ENCODE assay signal across 32 mouse cellular contexts in genomic region chr12:110966079-110966478, GRCm38 (mm10). TPM values are rescaled to one million over a fixed set of nuclear protein-coding genes. Genes with fewer than 3 reads are reported as not detected.
DNase-seq lines count a peak whose midpoint lies in the region; ATAC-seq lines count a peak whose summit lies in the region.
"Had no signal": no experiment of that assay in that cellular context is flagged by ENCODE, and none has a peak within 500 bp of the region (broad histone marks: within the 10 kb centered on the region; RNA-seq: fewer than 3 reads in every experiment).

No protein-coding gene starts in this region.

- intact Hi-C loops in heart, postnatal 10 days (cut with DNase I): no loop called here
- intact Hi-C loops in gastrocnemius, postnatal 14 days (cut with DNase I; ENCODE audit: low total_unique reads): no loop called here

- H3K4me1 ChIP-seq in heart, embryonic 11.5 days (ENCODE audit: control insufficient read depth, insufficient read depth, low read length): no peaks in the 10 kb centered on the region
- H3K4me1 ChIP-seq in liver, embryonic 11.5 days (replicated peaks; ENCODE audit: control insufficient read depth, insufficient read depth, low read length): peaks cover 19% of the 10 kb centered on the region
- H3K4me1 ChIP-seq in liver, embryonic 16.5 days (ENCODE audit: control insufficient read depth, low read depth, low read length): peaks cover 33% of the 10 kb centered on the region
- no peaks in the 10 kb centered on the region for H3K4me1 ChIP-seq in midbrain, embryonic 13.5 days (replicated peaks)
- H3K4me1 ChIP-seq: embryonic facial prominence, embryonic 13.5 days; forebrain, embryonic 15.5 days; hindbrain, embryonic 13.5 days; limb, embryonic 13.5 days; neural tube, embryonic 12.5 days had no signal

- 63% methylated on average over 4 of the region's 4 CpGs for WGBS in heart, embryonic 11.5 days (ENCODE audit: insufficient replicate concordance)
- WGBS in liver, embryonic 11.5 days: 61% methylated on average over 4 of the region's 4 CpGs
- 46% methylated on average over 4 of the region's 4 CpGs for WGBS in liver, embryonic 16.5 days (ENCODE audit: insufficient replicate concordance)
- WGBS in midbrain, embryonic 13.5 days: 92% methylated on average over 4 of the region's 4 CpGs

- no peak for DNase-seq in heart, postnatal 10 days
- peak; percentile 20 for DNase-seq in R1 (ENCODE audit: low read depth, low spot score)
- no peak for DNase-seq in liver, embryonic 11.5 days (ENCODE audit: low spot score)
- no peak for DNase-seq in kidney, adult 18-20 months
- DNase-seq in gastrocnemius, postnatal 14 days: no peak
- DNase-seq: adrenal gland, postnatal 25 days; cerebellum, adult 18-20 months; cerebellum, postnatal 10 days; heart, postnatal 4 days; kidney, postnatal 25 days; lung, adult 2 months; lung, postnatal 10 days; right cerebral cortex, adult 18-20 months; right cerebral cortex, postnatal 4 days; thymus, postnatal 4 days had no signal

- ATAC-seq in heart, embryonic 11.5 days (replicated peaks; ENCODE audit: insufficient number of reproducible peaks, low FRiP score, low TSS enrichment): peak; percentile 66; the same call in 1 of the 2 replicates
- peak; percentile 75 for ATAC-seq in liver, embryonic 11.5 days (replicated peaks; ENCODE audit: low FRiP score)
- ATAC-seq in liver, embryonic 16.5 days (ENCODE audit: low read depth): peak; percentile 85
- no peak for ATAC-seq in midbrain, embryonic 13.5 days
- ATAC-seq: forebrain, embryonic 15.5 days; intestine, embryonic 16.5 days; Patski had no signal

- peaks cover 5% of the 10 kb centered on the region; the same call in 1 of the 2 replicates for H3K36me3 ChIP-seq in heart, embryonic 11.5 days (ENCODE audit: control insufficient read depth, insufficient read depth, low read length)
- H3K36me3 ChIP-seq in liver, embryonic 11.5 days (ENCODE audit: control insufficient read depth, insufficient read depth, low read length): peaks cover 7% of the 10 kb centered on the region
- H3K36me3 ChIP-seq in liver, embryonic 16.5 days (ENCODE audit: control insufficient read depth, insufficient read depth): peaks cover 18% of the 10 kb centered on the region
- peaks cover 47% of the 10 kb centered on the region for H3K36me3 ChIP-seq in midbrain, embryonic 13.5 days

- no peak overlapping the region for H3K27ac ChIP-seq in heart, embryonic 11.5 days (ENCODE audit: low read depth, low read length)
- H3K27ac ChIP-seq in liver, embryonic 11.5 days (ENCODE audit: low read depth, low read length): no peak overlapping the region
- peak overlapping the region; percentile 73 for H3K27ac ChIP-seq in liver, embryonic 16.5 days (ENCODE audit: low read length)
- no peak overlapping the region for H3K27ac ChIP-seq in midbrain, embryonic 13.5 days
- H3K27ac ChIP-seq: embryonic facial prominence, embryonic 13.5 days; forebrain, embryonic 15.5 days; heart, embryonic 15.5 days; hindbrain, embryonic 13.5 days; layer of hippocampus, adult 2 months; left cerebral cortex, adult 2 months; limb, embryonic 13.5 days; macrophage; neural tube, embryonic 12.5 days had no signal

- H3K4me3 ChIP-seq in heart, embryonic 11.5 days (ENCODE audit: low read depth, low read length): no peak overlapping the region
- H3K4me3 ChIP-seq in liver, embryonic 11.5 days (ENCODE audit: low read depth, low read length): no peak overlapping the region
- H3K4me3 ChIP-seq in liver, embryonic 16.5 days (ENCODE audit: low read depth, low read length): no peak overlapping the region
- no peak overlapping the region for H3K4me3 ChIP-seq in midbrain, embryonic 13.5 days (replicated peaks)
- H3K4me3 ChIP-seq: embryonic facial prominence, embryonic 13.5 days; forebrain, embryonic 15.5 days; heart, embryonic 15.5 days; hindbrain, embryonic 13.5 days; layer of hippocampus, adult 2 months; left cerebral cortex, adult 2 months; limb, embryonic 13.5 days; myocyte; neural tube, embryonic 12.5 days had no signal

- no peak overlapping the region for H3K4me2 ChIP-seq in heart, embryonic 11.5 days
- H3K4me2 ChIP-seq in liver, embryonic 11.5 days: no peak overlapping the region
- H3K4me2 ChIP-seq in liver, embryonic 16.5 days (ENCODE audit: low read depth, low read length): no peak overlapping the region
- no peak overlapping the region for H3K4me2 ChIP-seq in midbrain, embryonic 13.5 days (replicated peaks)
- H3K4me2 ChIP-seq: embryonic facial prominence, embryonic 13.5 days; forebrain, embryonic 15.5 days; heart, embryonic 15.5 days; hindbrain, embryonic 13.5 days; limb, embryonic 13.5 days; midbrain, embryonic 11.5 days; neural tube, embryonic 12.5 days had no signal

- no peaks in the 10 kb centered on the region for H3K27me3 ChIP-seq in heart, embryonic 11.5 days (ENCODE audit: control insufficient read depth, insufficient read depth, low read length)
- no peaks in the 10 kb centered on the region for H3K27me3 ChIP-seq in liver, embryonic 11.5 days (replicated peaks; ENCODE audit: control insufficient read depth, insufficient read depth, low read length)
- H3K27me3 ChIP-seq in liver, embryonic 16.5 days (ENCODE audit: control insufficient read depth, insufficient read depth, low read depth, low read length): no peaks in the 10 kb centered on the region
- H3K27me3 ChIP-seq in midbrain, embryonic 13.5 days: no peaks in the 10 kb centered on the region
- H3K27me3 ChIP-seq: CH12.LX; embryonic facial prominence, embryonic 13.5 days; forebrain, embryonic 15.5 days; heart, embryonic 15.5 days; hindbrain, embryonic 13.5 days; limb, embryonic 13.5 days; neural tube, embryonic 12.5 days; Patski had no signal

- no peak overlapping the region for H3K9ac ChIP-seq in heart, embryonic 11.5 days (ENCODE audit: low read depth, low read length)
- H3K9ac ChIP-seq in liver, embryonic 11.5 days (ENCODE audit: low read depth, low read length): no peak overlapping the region
- H3K9ac ChIP-seq in liver, embryonic 16.5 days (ENCODE audit: low read depth, low read length): 0 out of 2 replicates have a peak overlapping the region, but pooled peaks have one; percentile 19
- H3K9ac ChIP-seq in midbrain, embryonic 13.5 days (replicated peaks): no peak overlapping the region
- H3K9ac ChIP-seq: embryonic facial prominence, embryonic 13.5 days; forebrain, embryonic 15.5 days; heart, embryonic 15.5 days; hindbrain, embryonic 13.5 days; limb, embryonic 13.5 days; neural tube, embryonic 12.5 days had no signal

- no peaks in the 10 kb centered on the region for H3K9me3 ChIP-seq in heart, embryonic 11.5 days (replicated peaks; ENCODE audit: control insufficient read depth, low read length)
- no peaks in the 10 kb centered on the region for H3K9me3 ChIP-seq in liver, embryonic 11.5 days (ENCODE audit: control insufficient read depth, low read length)
- no peaks in the 10 kb centered on the region for H3K9me3 ChIP-seq in liver, embryonic 16.5 days (replicated peaks; ENCODE audit: control insufficient read depth, low read length)
- no peaks in the 10 kb centered on the region for H3K9me3 ChIP-seq in midbrain, embryonic 13.5 days
- H3K9me3 ChIP-seq: embryonic facial prominence, embryonic 13.5 days; forebrain, embryonic 15.5 days; heart, embryonic 15.5 days; hindbrain, embryonic 13.5 days; limb, embryonic 13.5 days; neural tube, embryonic 12.5 days had no signal

RNA-seq across cellular contexts. Expression of gene Ankrd9, which starts 12.8 kb away (rescaled TPM):
- 11.4 and 14.5 TPM in 2 replicates for polyA plus RNA-seq in heart, embryonic 11.5 days (2014; fragmentation: Nextera tagmentation; extraction: Ambion mirVana)
- total RNA-seq in heart, postnatal 10 days (2021): 10 to 100 TPM; 35.4 to 70.2 TPM
- polyA plus RNA-seq in liver, embryonic 11.5 days (2014; fragmentation: Nextera tagmentation; extraction: Ambion mirVana): 32.9 and 33.3 TPM in 2 replicates
- 54.7 and 55.9 TPM in 2 replicates for polyA plus RNA-seq in liver, embryonic 16.5 days (2015; fragmentation: Nextera tagmentation; extraction: Ambion mirVana)
- polyA plus RNA-seq in midbrain, embryonic 13.5 days (2015; fragmentation: Nextera tagmentation; extraction: Ambion mirVana): 6.0 and 6.3 TPM in 2 replicates
- total RNA-seq in gastrocnemius, postnatal 14 days (2021): 100 to 1,000 TPM in 1 of 2 experiments, 10 to 100 TPM in 1; 87.2 to 221 TPM
